Mouse (Mus musculus) ES-E14 (cell line): Measurements from ENCODE around the gene Foxn3.

Experiments used
- CHD2 ChIP-seq: IDR thresholded peaks from 2 replicates; pipeline ENCODE4 v1.6.1; 2014; ENCODE audit warnings: mild to moderate bottlenecking, low read depth, low read length, inconsistent platforms
- HCFC1 ChIP-seq: IDR thresholded peaks from 2 replicates; pipeline ENCODE4 v1.6.1; 2012; ENCODE audit warnings: low read length, inconsistent platforms, borderline replicate concordance; ENCODE audit not compliant: insufficient read depth
- ZC3H11A ChIP-seq: IDR thresholded peaks from 2 replicates; pipeline ENCODE4 v1.6.1; 2012; ENCODE audit warnings: low read depth, mild to moderate bottlenecking, inconsistent platforms, low read length, borderline replicate concordance

- no peak for TF ChIP-seq CHD2
- no peak for TF ChIP-seq HCFC1
- TF ChIP-seq ZC3H11A = no peak
Measured at GRCm38 (mm10) chr12:99440953-99441352, 122.4 kb downstream of the Foxn3 start.
